Mouse (Mus musculus) stomach, embryonic 16.5 days (tissue): ENCODE measurements at regions not wholly inside any gene's neighbourhood (a gene's known extent, or its start where the extent isn't known, plus 50 kb on each side); places are given as distances from the start of the nearest gene placed in this dataset.

Experiments used
- ATAC-seq: fragments of 200-750 bp; cut with Nextera tagmentation; 2 replicates; pipeline ENCODE4 v1.8.0; 2017; ENCODE audit warnings: moderate number of reproducible peaks, moderate TSS enrichment; ENCODE audit not compliant: insufficient read depth, low FRiP score
- H3K27ac ChIP-seq: fragments of 300-500 bp; sonication (generic); 2 replicates; pipeline ENCODE4 v1.5.1; 2014; ENCODE audit warnings: low read length
- H3K27me3 ChIP-seq: fragments of 300-500 bp; sonication (generic); 2 replicates; pipeline ENCODE4 v1.6.1; 2014; ENCODE audit warnings: low read length, control low read depth, mixed read lengths; ENCODE audit not compliant: control insufficient read depth, insufficient read depth
- H3K36me3 ChIP-seq: fragments of 300-500 bp; sonication (generic); 2 replicates; pipeline ENCODE4 v1.6.1; 2014; ENCODE audit warnings: low read length; ENCODE audit not compliant: control insufficient read depth, insufficient read depth
- H3K4me1 ChIP-seq: fragments of 300-500 bp; sonication (generic); 2 replicates; pipeline ENCODE4 v1.6.1; 2014; ENCODE audit warnings: low read length, control low read depth, mixed read lengths; ENCODE audit not compliant: control insufficient read depth, insufficient read depth
- H3K4me2 ChIP-seq: fragments of 300-500 bp; sonication (generic); 2 replicates; pipeline ENCODE4 v1.6.1; 2014; ENCODE audit warnings: low read depth, low read length, mixed read lengths
- H3K4me3 ChIP-seq: fragments of 300-500 bp; sonication (generic); replicated peaks from 2 replicates; pipeline ENCODE4 v1.5.1; 2014; ENCODE audit warnings: mild to moderate bottlenecking, low read length
- H3K9ac ChIP-seq: fragments of 300-500 bp; sonication (generic); 2 replicates; pipeline ENCODE4 v1.6.1; 2014; ENCODE audit warnings: low read length
- H3K9me3 ChIP-seq: fragments of 300-500 bp; sonication (generic); replicated peaks from 2 replicates; pipeline ENCODE4 v1.6.1; 2016; ENCODE audit warnings: low read length, control low read depth; ENCODE audit not compliant: control insufficient read depth
- WGBS: fragments of 180-500 bp; shearing (Covaris S2); extraction: QIAGEN DNeasy Blood & Tissue Kit; methylation state at CpG from one replicate; pipeline ENCODE4 v1.1.7; 2014; 5-methylcytosine and 5-hydroxymethylcytosine counted together

- Histone ChIP-seq H3K4me2 (no peak overlapping the region), H3K4me1 (no peaks in the 10 kb centered on the region), H3K4me3 (no peak overlapping the region), H3K27me3 (no peaks in the 10 kb centered on the region), H3K27ac (no peak overlapping the region), H3K9me3 (no peaks in the 10 kb centered on the region), H3K9ac (no peak overlapping the region), H3K36me3 (no peaks in the 10 kb centered on the region)
- 86% methylated on average over 3 of the region's 3 CpGs for WGBS
- ATAC-seq = no peak
These were observed 327.6 kb upstream of the Meis1 start for GRCm38 (mm10) chr11:19346276-19346826.

- no peak overlapping the region for H3K27ac ChIP-seq
- WGBS = 23% methylated on average over 13 of the region's 13 CpGs
These were observed 331.8 kb upstream of the Meis1 start for GRCm38 (mm10) chr11:19350331-19351242.

GRCm38 (mm10) chr11:19351243-19351787, 332.5 kb upstream of the Meis1 start:
- H3K27me3 ChIP-seq = no peaks in the 10 kb centered on the region
- peak; percentile 41; the same call in 1 of the 2 replicates for ATAC-seq
- no peaks in the 10 kb centered on the region for H3K9me3 ChIP-seq
- peak overlapping the region; percentile 16; the same call in 1 of the 2 replicates for H3K4me2 ChIP-seq
- H3K36me3 ChIP-seq = no peaks in the 10 kb centered on the region
- no peak overlapping the region for H3K27ac ChIP-seq
- peaks cover 6% of the 10 kb centered on the region; the same call in 1 of the 2 replicates for H3K4me1 ChIP-seq
- H3K4me3 ChIP-seq = no peak overlapping the region
- 30% methylated on average over 7 of the region's 7 CpGs for WGBS
- H3K9ac ChIP-seq = no peak overlapping the region

More at GRCm38 (mm10) chr11:19350331-19351242, 331.8 kb upstream of the Meis1 start:
- Histone ChIP-seq H3K9me3 (no peaks in the 10 kb centered on the region), H3K4me1 (no peaks in the 10 kb centered on the region; the same call in 1 of the 2 replicates), H3K27me3 (no peaks in the 10 kb centered on the region), H3K9ac (no peak overlapping the region), H3K4me3 (no peak overlapping the region), H3K4me2 (peak overlapping the region; percentile 16), H3K36me3 (no peaks in the 10 kb centered on the region)
- ATAC-seq = peak; percentile 62; the same call in 1 of the 2 replicates

GRCm38 (mm10) chr11:19353706-19354105, 334.9 kb upstream of the Meis1 start:
- no peaks in the 10 kb centered on the region for H3K36me3 ChIP-seq
- H3K9me3 ChIP-seq = no peaks in the 10 kb centered on the region
- WGBS = 92% methylated on average over 3 of the region's 3 CpGs
- no peak overlapping the region for H3K9ac ChIP-seq
- no peak overlapping the region for H3K4me3 ChIP-seq
- no peak overlapping the region for H3K4me2 ChIP-seq
- H3K27ac ChIP-seq = no peak overlapping the region
- H3K27me3 ChIP-seq = no peaks in the 10 kb centered on the region
- ATAC-seq = no peak
- H3K4me1 ChIP-seq = peaks cover 6% of the 10 kb centered on the region; the same call in 1 of the 2 replicates

GRCm38 (mm10) chr11:19355179-19355578, 336.4 kb upstream of the Meis1 start:
- H3K27me3 ChIP-seq = no peaks in the 10 kb centered on the region
- no peaks in the 10 kb centered on the region for H3K9me3 ChIP-seq
- H3K36me3 ChIP-seq = no peaks in the 10 kb centered on the region
- H3K4me1 ChIP-seq = peaks cover 6% of the 10 kb centered on the region; the same call in 1 of the 2 replicates
- no peak for ATAC-seq
- no peak overlapping the region for H3K4me3 ChIP-seq
- no peak overlapping the region for H3K9ac ChIP-seq
- H3K4me2 ChIP-seq = no peak overlapping the region
- 60% methylated on average over 2 of the region's 2 CpGs for WGBS
- H3K27ac ChIP-seq = no peak overlapping the region

GRCm38 (mm10) chr11:19356151-19356550, 337.4 kb upstream of the Meis1 start:
- WGBS = 43% methylated on average over 2 of the region's 2 CpGs
- ATAC-seq = no peak
- Histone ChIP-seq H3K4me1 (peaks cover 6% of the 10 kb centered on the region; the same call in 1 of the 2 replicates), H3K9ac (no peak overlapping the region), H3K4me2 (no peak overlapping the region), H3K9me3 (no peaks in the 10 kb centered on the region), H3K36me3 (no peaks in the 10 kb centered on the region), H3K27ac (no peak overlapping the region), H3K4me3 (no peak overlapping the region), H3K27me3 (no peaks in the 10 kb centered on the region)

- WGBS = 51% methylated on average over 1 of the region's 1 CpGs
- Histone ChIP-seq H3K4me1 (no peaks in the 10 kb centered on the region), H3K4me3 (no peak overlapping the region), H3K4me2 (no peak overlapping the region), H3K9me3 (no peaks in the 10 kb centered on the region), H3K27ac (no peak overlapping the region), H3K9ac (no peak overlapping the region), H3K27me3 (no peaks in the 10 kb centered on the region), H3K36me3 (no peaks in the 10 kb centered on the region)
- ATAC-seq = no peak
These were observed 350.4 kb upstream of the Meis1 start for GRCm38 (mm10) chr11:19369152-19369551.

- H3K9ac ChIP-seq = no peak overlapping the region
- WGBS = 49% methylated on average over 5 of the region's 5 CpGs
- no peaks in the 10 kb centered on the region for H3K36me3 ChIP-seq
- no peaks in the 10 kb centered on the region for H3K27me3 ChIP-seq
- H3K9me3 ChIP-seq = no peaks in the 10 kb centered on the region
- H3K4me3 ChIP-seq = no peak overlapping the region
- H3K4me2 ChIP-seq = no peak overlapping the region
- no peak for ATAC-seq
- H3K27ac ChIP-seq = no peak overlapping the region
- H3K4me1 ChIP-seq = no peaks in the 10 kb centered on the region
These were observed 354.7 kb upstream of the Meis1 start for GRCm38 (mm10) chr11:19373476-19373875.

GRCm38 (mm10) chr11:19380935-19381334, 362.1 kb upstream of the Meis1 start:
- ATAC-seq = no peak
- H3K4me2 ChIP-seq = no peak overlapping the region
- 37% methylated on average over 2 of the region's 2 CpGs for WGBS
- no peaks in the 10 kb centered on the region for H3K36me3 ChIP-seq
- H3K27me3 ChIP-seq = no peaks in the 10 kb centered on the region
- no peak overlapping the region for H3K27ac ChIP-seq
- no peak overlapping the region for H3K4me3 ChIP-seq
- H3K9ac ChIP-seq = no peak overlapping the region
- no peaks in the 10 kb centered on the region for H3K4me1 ChIP-seq
- H3K9me3 ChIP-seq = no peaks in the 10 kb centered on the region
